Mouse (Mus musculus) mouse trophoblast stem cell (cell line): Measurements from ENCODE around the gene Uvssa.
"Not testable (repeated sequence)": the region's sequence is repeated elsewhere in the genome, so short reads cannot be mapped to it uniquely, and the experiment has no call there.

Experiments used
- in situ Hi-C, 2 experiments: fragments of 300-500 bp; cut with MseI, MboI; formaldehyde crosslinking; loops; 2 replicates in 1 of 2; 3 replicates in 1 of 2; pipeline ENCODE4 v1.15.1; 2025

Uvssa gene

DNA sequence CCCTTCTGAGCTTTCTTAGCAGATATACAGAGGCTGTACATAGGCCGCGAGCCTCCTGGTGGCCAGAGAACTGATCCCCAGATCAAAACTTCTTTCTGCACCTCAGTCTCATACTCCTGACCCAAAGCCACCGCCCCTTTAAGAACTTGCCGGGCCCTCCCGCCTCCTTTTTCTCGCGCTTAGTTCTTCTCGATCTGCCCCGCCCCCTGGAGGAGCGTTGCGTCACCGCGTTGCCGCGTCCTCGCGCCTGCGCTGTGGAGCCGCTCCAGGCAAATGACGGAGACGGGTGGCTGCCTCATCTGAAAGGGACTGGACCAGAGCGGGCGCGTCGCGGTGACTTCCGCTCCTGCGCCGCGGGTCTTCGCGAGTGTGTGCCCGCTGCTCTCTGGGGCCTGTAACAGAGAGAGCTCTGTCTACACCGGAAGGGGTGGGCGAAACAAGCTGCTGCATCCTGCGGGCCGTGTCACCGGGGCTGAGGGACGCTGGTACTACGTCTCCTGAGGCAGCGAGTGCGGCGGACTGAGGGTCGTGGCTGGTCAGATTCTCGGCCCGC lies at the start of gene Uvssa:
Gene Uvssa, plus strand, starts transcription at position 248 of the 553 bp plus-strand sequence.
- in situ Hi-C loops: loop anchor here in 1 of 2 experiments (10.0 kb wide), 1 partner anchor 104 kb away; the partner anchor contains the start of gene Ctbp1

DNA sequence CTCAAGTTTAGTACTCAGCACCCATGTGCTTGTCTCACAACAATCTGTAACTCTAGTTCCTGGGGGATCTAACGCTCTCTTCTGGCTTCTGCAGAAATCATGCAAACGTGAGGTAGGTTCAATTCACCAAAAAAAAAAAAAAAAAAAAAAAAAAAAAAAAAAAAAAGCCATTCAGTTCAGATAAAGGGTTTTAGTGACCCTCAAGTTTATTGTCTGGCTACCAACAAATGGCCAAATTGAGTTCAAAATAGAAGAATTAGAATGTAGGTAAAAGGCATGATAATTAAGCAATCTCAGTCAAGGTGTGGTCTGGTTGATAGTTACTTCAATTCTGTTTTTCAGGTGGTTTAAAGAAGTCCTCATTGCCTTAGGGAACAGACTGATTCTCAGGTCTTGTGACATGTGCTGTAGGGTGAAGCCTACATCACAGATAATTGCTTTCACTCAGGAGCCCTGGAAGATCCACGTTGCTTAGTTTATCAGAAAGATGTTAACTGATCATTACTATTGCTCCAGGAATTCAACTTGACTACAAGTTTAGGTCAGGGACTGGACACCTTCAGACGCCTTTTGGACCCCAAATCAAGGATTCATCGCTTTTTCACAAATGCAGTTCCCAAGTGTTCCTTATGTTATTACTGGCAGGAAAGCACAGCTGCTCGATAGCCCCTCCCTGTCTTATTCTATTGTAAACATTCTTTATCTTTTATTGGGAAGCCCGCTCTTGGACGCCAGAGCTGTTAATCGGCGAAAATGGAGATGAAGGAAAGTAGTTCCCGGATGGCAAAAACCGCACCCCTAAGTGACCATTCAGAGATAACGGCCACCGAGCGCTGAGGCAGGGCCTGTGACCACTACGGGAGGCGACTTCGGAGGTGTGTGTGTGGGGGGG lies 43.7 kb upstream of the Uvssa start:
- in situ Hi-C loops: no loop called here

DNA sequence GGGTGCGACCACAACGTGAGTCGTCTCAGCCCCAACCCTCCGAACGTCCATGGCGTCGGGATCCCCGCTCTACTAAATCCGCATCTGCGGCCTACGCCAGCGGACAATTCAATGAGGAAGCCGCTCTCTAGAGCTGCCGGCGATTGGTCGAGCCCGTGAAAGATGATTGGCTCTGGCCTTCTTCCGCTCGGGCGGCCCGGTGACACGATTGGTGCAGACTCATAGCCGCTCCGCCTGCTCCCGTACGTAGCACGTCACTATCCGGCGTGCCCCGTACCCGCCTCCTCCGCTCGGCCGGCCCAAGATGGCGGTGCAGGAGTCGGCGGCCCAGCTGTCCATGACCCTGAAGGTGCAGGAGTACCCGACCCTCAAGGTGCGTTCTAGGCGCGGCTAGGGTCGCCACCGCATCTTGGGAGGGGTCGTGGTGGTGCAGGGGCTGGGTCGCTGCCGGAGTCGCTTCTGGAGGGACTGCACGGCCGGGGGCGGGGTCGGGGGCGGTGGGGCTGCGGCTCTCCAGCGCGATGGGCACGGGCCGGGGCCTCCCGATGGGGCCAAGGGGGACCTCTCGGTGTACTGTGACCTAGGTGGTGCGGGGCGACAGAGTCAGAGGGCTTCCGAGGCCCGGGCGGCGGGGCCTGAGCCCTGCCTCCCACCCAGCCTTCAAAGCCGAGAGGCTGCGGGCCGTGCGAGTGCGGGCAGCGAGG lies 42.9 kb upstream of the Uvssa start, which contains the start of gene Maea:
Gene Maea, plus strand, starts transcription at position 237 of the 704 bp plus-strand sequence.
- in situ Hi-C loops: no loop called here

DNA sequence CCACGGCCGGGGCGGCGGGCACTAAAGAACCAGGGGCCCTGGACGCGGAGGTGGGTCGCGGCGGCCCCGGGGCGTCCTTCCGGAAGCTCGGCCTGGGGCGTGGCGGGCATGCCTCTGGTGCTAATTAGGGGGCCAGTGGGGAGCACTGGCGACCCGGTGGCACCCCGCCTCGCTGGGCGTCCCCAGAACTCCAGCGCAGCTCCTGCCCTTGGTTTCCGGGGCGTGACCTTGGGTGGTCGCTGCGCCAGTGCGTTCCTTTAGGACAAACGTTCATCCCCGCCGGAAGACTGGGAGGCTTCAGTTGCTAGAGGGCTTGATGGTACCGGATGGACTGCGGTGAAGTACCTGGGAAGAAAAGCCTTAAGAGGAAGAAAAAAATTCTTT lies 42.4 kb upstream of the Uvssa start:
- in situ Hi-C loops: no loop called here

DNA sequence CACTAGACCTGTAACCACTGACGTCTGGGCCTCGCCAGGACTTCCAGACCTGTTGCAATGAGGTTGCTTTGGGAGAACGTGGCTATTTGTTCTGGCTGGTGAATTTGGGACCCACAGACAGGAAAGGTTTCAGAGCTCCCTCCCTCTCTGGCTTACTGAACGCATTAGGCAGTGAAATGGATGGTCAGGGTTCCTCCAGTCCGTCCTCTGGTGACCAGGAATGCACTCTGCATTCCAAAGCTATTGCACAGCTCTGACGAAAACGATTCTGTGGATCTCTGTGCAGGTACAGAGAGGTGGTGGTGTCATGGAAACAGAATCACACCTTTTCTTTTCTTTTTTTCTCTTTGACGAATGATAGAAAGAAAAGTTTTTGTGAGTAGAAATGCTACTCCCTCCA lies 41.1 kb upstream of the Uvssa start:
- in situ Hi-C loops: no loop called here

DNA sequence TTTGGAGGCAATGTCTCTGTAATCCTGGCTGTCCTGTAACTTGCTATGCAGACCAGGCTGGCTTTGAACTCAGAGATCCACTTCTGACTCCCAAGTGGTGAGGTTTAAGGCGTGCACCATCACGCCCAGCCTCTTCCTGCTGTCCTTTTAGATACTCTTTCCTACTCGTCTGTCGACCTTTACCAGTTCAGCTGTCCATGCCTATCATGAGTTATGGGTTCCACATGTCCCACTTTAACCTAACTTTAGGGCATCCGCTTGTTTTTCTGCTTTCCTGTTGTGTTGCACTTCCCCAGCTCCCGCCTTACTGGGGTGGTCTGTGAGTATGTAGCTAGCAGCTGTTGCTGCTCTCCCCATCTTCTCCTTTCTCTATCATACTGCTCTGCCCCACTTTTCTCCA lies 37.2 kb upstream of the Uvssa start:
- in situ Hi-C loops: no loop called here

DNA sequence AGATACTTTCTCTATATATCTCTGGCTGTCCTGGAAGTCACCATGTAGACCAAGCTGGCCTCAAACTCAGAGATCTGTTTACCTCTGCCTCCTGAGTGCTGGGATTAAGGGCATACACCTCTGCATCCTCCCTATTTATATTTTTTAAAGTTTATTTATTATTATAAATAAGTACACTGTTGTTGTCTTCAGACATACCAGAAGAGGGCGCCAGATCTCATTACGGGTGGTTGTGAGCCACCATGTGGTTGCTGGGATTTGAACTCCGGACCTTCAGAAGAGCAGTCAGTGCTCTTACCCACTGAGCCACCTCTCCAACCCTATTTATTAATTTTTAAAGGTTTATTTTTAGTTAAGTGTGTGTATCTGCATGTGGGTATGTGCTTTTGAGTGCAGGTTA lies 36.1 kb upstream of the Uvssa start:
- in situ Hi-C loops: not testable (repeated sequence)

DNA sequence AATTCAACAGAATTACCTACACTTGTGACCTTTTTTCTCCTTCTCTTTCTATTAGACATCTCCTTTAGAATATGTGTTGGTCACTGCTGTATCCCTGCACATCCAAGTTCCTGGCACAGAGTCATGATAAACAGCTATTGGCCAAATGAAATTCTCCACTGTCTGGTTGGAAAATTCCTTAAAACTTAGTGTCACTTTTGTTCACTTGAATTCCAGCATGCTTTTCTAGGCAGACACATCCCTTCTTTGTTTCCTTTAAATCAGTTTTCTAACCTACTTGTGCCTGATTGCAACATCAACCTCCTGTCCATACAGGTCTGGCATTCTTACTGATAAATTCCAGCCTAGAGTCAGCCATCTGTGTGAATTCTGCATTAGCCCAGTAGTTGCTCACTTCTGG lies 35.5 kb upstream of the Uvssa start:
- in situ Hi-C loops: no loop called here

DNA sequence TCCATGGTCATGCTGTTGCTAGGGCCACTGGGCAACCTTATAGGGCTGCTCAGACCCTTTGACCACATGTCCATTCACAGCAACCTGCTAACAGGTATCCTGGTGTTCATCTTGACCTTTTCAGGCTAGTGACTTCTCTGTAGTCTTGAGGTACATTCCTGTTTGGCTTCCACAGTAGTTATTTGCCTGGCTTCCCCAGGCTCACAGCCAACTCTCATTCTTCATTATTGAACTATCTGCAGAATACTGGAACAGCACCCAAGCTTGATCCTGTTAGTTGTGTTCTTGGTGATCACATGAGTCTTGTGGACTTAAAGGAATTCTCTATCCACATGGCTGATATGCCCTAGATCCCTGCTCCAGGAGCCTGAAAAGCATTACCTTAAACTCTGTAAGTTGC lies 34.8 kb upstream of the Uvssa start:
- in situ Hi-C loops: no loop called here

DNA sequence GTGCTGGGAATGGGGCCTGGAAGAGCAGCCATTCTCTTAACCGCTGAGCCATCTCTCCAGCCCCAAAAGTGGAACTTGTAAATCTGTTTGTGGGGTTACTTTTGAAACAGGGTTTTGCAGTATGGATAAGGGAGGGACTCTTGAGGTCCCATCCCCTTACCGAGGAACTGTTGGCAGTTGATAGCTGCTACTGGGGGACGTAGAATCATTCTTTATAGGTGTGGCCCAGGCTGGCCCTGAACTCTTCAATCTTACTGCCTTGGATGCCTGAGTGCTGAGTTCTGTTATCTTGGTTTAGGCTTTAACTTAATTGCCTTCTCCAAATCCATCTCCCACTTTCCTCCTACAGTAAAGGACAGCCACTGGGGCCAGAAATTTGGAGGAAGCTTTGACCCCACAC lies 34.3 kb upstream of the Uvssa start:
- in situ Hi-C loops: no loop called here

DNA sequence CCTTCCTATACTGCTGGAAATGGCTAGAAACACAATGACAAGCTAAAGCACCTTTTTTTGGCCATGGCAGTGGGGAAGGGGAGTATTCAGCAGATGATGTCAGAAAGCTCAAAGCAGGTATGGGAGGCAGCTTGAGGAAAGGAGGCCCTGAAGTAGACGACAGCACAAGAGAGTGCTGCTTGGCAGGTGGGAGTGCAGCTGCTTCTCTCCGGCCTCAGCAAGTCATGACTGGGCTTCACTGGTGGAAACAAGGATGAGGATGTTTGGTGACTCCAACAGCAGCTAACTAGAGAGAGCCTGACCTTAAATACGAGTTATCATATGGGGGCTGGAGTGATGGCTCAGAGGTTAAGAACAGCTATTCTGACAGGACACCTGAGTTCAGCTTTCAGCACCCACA lies 30.7 kb upstream of the Uvssa start:
- in situ Hi-C loops: no loop called here

DNA sequence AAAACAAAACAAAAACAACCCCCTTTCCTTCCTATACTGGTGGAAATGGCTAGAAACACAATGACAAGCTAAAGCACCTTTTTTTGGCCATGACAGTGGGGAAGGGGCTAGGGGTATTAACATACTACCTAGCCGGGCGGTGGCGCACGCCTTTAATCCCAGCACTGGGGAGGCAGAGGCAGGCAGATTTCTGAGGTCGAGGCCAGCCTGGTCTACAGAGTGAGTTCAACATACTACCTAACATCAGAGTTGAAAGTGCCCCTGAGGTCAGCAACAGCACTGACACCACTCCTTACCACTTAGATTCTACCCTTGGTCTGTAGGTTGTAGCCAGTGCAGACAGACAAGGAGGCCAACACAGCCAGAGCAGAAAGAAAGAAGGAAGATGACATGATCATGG lies 29.1 kb upstream of the Uvssa start:
- in situ Hi-C loops: no loop called here

DNA sequence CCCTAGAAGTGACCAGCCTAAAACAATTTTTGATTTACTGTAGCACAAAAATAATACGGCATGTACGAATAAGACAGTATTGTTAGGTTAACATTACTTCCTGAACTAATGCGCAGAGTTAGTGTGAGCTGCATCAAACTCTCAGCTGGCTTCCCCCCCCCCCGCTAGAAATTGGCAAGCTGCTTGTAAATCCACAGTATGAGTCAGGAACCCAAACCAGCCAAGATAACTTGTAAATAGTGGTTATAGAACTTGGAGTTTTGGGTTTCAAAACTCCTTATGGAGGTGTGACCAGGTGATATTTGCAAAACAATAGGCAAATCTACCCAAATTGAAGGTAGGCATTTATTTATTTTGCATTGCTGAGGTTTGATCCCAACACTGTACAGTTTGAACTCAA lies 28.6 kb upstream of the Uvssa start:
- in situ Hi-C loops: no loop called here

DNA sequence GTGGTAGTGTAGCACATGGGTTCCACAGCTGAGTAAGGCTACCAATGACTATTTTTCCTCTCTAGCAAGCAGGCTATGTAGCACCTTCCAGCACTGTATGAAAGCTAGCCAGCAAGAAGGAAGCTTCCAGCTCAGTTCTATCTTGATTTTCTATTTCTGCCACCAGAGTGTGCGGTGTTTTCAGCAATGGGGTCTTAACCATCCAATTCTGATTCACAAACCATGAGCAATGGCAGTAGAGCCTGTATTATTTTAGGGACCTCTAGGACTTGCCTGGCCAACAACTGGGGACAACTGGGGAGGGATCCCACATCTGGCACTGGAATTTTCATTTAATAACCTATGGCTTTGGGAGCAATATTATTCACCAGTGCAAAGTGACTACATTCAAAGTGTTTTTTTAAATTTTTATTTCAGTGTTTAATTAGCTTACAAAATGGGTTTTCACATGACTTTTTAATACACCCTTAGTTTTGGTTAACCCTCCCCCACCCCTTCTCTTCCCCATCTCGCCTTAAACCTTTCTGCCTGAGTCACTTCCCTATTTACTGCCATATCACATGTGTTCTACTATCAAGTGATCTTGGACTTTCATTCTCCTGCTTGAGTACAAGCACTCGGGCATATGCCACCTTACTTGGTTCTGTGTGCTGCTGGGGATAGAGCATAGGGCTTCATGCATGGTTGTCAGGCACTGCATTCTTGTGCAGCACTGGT lies 26.6 kb upstream of the Uvssa start:
- in situ Hi-C loops: no loop called here

DNA sequence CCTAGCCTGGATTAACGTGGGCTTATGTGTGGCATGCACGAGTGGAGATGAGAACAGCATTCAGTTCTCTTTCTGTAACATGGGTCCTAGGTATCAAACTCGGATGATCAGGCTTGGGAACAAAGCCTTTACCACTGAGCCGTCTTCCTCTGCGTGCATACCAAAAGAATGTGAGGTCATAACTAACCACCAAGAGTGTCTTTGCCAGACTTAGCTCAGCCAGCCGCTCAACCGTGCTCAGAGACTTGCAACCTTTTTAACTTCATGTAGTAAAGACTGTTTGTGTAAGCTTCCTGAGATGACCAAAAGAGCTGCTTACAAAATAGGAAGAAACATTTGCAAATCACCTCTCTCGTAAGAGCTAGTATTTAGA lies 26.1 kb upstream of the Uvssa start:
- in situ Hi-C loops: no loop called here

DNA sequence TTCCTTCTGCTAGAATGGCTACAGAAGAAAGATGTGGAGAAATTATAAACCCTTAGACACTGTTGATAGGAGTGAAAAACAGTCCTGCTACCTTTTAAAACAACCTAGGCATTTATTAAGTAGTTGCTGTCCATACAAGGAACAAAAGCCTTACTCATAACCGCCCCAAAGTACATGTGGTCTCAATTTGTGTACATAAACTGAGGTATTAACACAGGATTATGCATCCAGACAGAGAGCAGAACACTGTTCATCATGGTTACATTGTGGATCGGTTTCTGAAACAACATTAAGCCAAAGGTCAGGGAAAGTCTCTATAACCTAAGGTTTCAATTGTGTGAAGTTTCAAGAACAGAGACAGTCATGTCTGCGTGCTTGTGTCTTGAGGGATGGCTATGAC lies 25.3 kb upstream of the Uvssa start:
- in situ Hi-C loops: no loop called here

DNA sequence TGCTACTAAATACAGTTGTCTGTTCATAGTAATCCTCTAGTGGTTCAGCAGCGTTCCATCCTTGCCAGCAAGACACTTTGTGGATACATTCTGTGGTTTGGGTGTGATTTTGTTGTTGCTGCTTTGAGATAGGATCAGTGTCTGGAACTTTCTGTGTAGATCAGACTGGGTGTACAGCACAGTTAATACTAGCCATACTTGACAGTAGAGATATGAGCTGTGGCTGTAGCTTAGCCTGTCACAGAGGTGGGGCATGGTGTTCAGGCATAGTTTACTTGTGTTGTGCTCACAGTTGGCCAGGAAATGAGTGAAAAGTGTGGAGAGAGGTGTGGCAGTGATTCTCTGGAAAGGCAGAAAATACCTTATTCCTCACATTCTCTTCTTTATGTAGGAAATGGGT lies 20.9 kb upstream of the Uvssa start:
- in situ Hi-C loops: no loop called here

DNA sequence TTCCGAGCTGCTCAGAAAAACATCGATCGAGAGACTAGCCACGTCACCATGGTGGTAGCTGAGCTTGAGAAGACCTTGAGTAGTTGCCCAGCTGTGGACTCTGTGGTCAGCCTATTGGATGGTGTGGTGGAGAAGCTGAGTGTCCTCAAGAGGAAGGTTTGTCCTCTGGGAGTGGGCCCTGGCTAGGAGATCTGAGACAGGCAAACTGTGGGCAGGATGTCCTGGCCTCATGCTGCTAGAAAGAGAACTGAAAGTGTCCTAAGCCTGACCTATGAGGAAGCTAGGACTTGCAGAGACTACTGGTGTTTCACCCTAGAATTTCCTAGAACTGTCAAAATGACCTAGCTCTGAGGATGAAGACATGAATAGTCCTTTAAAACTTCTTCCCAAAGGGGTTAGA lies 19.9 kb upstream of the Uvssa start:
- in situ Hi-C loops: no loop called here

DNA sequence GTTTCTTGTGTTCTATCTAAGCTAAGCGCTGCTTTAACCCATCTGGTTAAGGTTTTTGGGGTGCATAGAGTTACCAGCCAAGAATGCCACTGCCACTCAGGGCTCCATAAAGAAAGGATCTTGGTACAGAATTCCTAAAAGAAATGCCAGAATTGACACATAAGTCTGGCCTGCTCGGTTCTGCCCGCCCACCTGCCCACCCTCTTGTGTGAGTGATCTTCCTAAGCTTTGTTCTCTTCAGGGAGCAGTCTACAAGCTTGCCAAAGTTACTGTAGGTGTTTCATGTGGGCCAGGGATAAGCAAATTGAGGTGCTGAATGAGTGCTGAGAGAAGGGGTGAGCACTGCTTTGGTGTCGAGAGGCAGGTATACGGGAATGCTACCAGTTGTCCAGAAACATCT lies 15.1 kb upstream of the Uvssa start:
- in situ Hi-C loops: no loop called here

DNA sequence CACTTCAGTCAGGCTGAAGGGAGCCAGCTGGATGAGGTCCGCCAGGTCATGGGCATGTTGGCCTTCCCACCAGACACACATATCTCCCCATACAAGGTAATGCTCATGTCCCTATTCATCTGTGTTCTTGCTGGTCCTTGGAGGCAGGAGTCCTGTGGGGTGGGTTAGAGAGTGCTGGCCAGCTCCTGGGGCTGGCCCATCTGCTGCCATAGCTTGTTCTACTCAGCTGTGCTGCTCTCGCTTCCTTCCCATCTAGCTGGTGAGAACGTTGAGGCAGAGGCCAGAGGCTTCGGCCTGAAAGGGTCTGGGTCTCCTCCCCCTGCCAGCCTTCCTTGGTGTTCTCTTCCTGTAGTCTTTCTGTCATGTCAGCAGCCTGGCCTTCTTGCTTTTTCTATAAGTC lies 9.7 kb upstream of the Uvssa start:
- in situ Hi-C loops: no loop called here

DNA sequence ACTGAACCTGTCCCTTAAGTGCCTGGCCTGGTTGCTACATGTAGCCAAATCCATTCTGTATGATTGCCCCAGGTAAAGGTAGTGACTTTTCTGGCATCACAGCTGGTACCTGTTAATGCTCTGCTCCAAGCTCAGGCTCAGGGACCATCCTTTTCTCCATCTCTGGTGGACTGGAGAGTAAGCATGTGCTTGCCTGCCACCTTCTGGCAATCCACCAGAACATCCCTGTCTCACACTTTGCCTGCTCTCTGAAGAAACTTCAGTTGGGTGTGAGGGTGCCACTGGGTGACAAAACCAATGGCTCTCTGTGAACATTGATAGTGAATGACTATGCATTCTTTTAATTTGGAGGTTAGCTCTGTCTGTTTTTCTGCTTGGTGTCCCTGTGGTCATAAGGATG lies 7.2 kb upstream of the Uvssa start:
- in situ Hi-C loops: loop anchor here in 1 of 2 experiments (10.0 kb wide), 1 partner anchor 96 kb away; the partner anchor contains the start of gene Ctbp1

DNA sequence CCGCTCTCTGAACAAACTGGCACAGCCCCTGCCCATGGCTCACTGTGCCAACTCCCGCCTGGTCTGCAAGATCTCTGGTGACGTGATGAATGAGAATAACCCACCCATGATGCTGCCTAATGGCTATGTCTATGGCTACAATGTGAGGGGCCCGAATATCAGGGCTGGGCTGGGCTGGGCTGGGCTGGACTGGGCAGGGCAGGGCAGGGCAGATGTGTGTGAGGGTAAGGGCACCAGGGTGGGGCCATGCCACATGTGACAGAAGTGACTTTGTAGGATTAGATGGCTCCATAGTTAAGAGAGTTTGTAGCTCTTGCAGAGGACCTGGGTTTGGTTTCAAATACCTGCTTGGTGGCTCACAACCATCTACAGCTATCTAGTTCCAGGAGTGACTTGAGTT lies 6.7 kb upstream of the Uvssa start:
- in situ Hi-C loops: loop anchor here in 1 of 2 experiments (10.0 kb wide), 1 partner anchor 97 kb away; the partner anchor contains the start of gene Ctbp1
